Mouse (Mus musculus): ENCODE data around the gene Amfr. TPM values are rescaled to one million over a fixed set of nuclear protein-coding genes. Genes with fewer than 3 reads are reported as not detected.

Amfr gene
- polyA plus RNA-seq, 1 experiment from 2014 or later = 63.1 TPM

DNA sequence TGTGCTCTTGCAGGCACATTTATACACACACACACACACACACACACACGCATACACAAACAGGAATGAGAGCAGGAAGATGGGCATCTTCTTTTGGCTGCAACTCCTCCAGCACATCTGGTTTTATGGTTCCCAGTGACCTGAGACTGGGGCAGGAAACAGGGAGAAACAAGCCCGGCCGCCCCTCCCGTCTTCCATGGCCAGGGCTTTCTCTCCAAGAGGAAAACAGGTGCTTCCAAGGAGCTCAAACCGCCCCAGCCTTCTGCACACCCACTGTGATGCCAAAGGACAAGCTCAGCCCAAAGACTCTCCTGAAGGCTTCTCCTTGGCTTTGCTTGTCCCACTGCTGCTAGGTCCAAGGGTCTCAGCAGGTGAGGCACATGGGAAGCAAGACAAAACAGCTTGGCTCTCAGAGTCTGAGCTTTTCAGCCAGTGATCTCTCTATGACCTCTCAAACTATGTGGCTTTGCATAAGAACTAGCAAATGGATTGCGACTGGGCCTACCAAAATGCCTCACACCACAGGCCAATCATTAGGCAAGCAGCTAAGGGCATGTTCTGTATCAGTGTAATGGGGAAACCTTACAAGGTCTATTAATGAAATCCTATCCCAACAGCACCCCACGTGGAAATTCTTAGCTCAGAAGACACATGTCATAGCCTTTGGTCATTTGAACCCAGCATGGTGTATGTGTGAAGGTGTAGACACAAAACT is 42.9 kb downstream of the Amfr start:
- H3K27me3 ChIP-seq (ENCODE audit: control insufficient read depth, insufficient read depth, low read length) = no peaks in the 10 kb centered on the region
- H3K4me1 ChIP-seq (ENCODE audit: control insufficient read depth in 2 of 2, insufficient read depth in 2 of 2, low read length in 2 of 2) = no peaks in the 10 kb centered on the region
- WGBS = 73% methylated on average over 7 of the region's 7 CpGs
- no peak overlapping the region for H3K27ac ChIP-seq (replicated peaks in 1 of 2; ENCODE audit: control insufficient read depth in 1 of 2, insufficient read depth in 1 of 2, low read depth in 2 of 2, low read length in 2 of 2)
- H3K4me3 ChIP-seq (ENCODE audit: control insufficient read depth in 1 of 2, insufficient read depth in 1 of 2, low read depth in 1 of 2, low read length in 2 of 2) = no peak overlapping the region
- no peak overlapping the region for H3K9ac ChIP-seq (ENCODE audit: low read length)
- ATAC-seq (ENCODE audit: insufficient number of reproducible peaks, insufficient read depth, low FRiP score, low read depth) = no peak
- H3K4me2 ChIP-seq (ENCODE audit: low read length) = no peak overlapping the region
- H3K36me3 ChIP-seq (ENCODE audit: control insufficient read depth, insufficient read depth, low read length) = peaks cover 47% of the 10 kb centered on the region
- no peaks in the 10 kb centered on the region for H3K9me3 ChIP-seq (ENCODE audit: control insufficient read depth, low read length)

DNA sequence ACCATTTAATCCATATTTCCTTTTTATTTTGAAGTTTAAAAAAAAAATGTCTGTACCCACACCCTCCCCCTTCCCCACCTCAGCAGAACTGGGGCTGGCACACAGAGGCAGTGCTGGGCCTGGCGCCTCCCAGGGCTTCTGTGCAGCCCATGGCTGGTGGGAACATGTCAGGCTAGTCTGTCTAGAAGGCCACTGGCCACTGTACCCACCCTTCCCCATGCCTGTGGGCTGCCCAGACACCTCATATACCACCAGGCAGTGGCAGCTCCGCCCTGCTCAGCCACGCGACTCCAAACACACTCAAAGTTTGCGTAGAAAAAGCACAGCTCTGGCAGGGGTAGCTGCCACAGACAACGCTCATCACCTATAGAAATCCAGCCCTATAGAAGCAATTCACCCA is 44.3 kb downstream of the Amfr start:
- H3K27ac ChIP-seq (replicated peaks in 1 of 2; ENCODE audit: control insufficient read depth in 1 of 2, insufficient read depth in 1 of 2, low read depth in 2 of 2, low read length in 2 of 2) = no peak overlapping the region
- peaks cover 32% of the 10 kb centered on the region for H3K36me3 ChIP-seq (ENCODE audit: control insufficient read depth, insufficient read depth, low read length)
- no peaks in the 10 kb centered on the region for H3K9me3 ChIP-seq (ENCODE audit: control insufficient read depth, low read length)
- no peak overlapping the region for H3K4me3 ChIP-seq (ENCODE audit: control insufficient read depth in 1 of 2, insufficient read depth in 1 of 2, low read depth in 1 of 2, low read length in 2 of 2)
- H3K4me2 ChIP-seq (ENCODE audit: low read length) = no peak overlapping the region
- no peak for ATAC-seq (ENCODE audit: insufficient number of reproducible peaks, insufficient read depth, low FRiP score, low read depth)
- no peak overlapping the region for H3K9ac ChIP-seq (ENCODE audit: low read length)
- H3K27me3 ChIP-seq (ENCODE audit: control insufficient read depth, insufficient read depth, low read length) = no peaks in the 10 kb centered on the region
- 76% methylated on average over 6 of the region's 6 CpGs for WGBS
- H3K4me1 ChIP-seq (ENCODE audit: control insufficient read depth in 2 of 2, insufficient read depth in 2 of 2, low read length in 2 of 2) = no peaks in the 10 kb centered on the region

DNA sequence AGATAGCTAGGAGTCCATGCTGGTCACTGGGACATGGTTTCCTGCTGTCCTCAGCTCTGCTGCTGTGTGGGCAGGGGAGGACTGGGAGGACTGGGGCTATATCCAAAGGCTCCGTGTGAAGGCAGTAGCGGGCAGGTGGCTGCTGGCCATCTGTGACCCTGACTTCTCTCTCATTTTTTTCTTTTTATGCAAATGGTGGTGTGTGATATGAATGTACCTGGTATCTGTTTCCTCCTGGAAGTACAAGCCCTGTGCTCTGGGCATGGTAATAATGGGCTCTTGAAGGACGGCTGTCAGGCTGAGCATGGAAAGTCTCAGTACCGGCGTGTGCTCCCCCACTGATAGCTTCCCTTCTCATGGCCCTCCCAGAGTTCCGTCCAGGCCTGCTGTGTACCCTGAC is 51.7 kb downstream of the Amfr start:
- WGBS = 54% methylated on average over 6 of the region's 6 CpGs
- Histone ChIP-seq H3K4me3 (ENCODE audit: control insufficient read depth in 1 of 2, insufficient read depth in 1 of 2, low read depth in 1 of 2, low read length in 2 of 2) (no peak overlapping the region), H3K4me2 (ENCODE audit: low read length) (no peak overlapping the region), H3K9ac (ENCODE audit: low read length) (no peak overlapping the region), H3K4me1 (ENCODE audit: control insufficient read depth in 2 of 2, insufficient read depth in 2 of 2, low read length in 2 of 2) (no peaks in the 10 kb centered on the region), H3K27me3 (ENCODE audit: control insufficient read depth, insufficient read depth, low read length) (no peaks in the 10 kb centered on the region), H3K9me3 (ENCODE audit: control insufficient read depth, low read length) (no peaks in the 10 kb centered on the region), H3K27ac (replicated peaks in 1 of 2; ENCODE audit: control insufficient read depth in 1 of 2, insufficient read depth in 1 of 2, low read depth in 2 of 2, low read length in 2 of 2) (no peak overlapping the region), H3K36me3 (ENCODE audit: control insufficient read depth, insufficient read depth, low read length) (peaks cover 7% of the 10 kb centered on the region; the same call in 1 of the 2 replicates)
- ATAC-seq (ENCODE audit: insufficient number of reproducible peaks, insufficient read depth, low FRiP score, low read depth) = no peak

DNA sequence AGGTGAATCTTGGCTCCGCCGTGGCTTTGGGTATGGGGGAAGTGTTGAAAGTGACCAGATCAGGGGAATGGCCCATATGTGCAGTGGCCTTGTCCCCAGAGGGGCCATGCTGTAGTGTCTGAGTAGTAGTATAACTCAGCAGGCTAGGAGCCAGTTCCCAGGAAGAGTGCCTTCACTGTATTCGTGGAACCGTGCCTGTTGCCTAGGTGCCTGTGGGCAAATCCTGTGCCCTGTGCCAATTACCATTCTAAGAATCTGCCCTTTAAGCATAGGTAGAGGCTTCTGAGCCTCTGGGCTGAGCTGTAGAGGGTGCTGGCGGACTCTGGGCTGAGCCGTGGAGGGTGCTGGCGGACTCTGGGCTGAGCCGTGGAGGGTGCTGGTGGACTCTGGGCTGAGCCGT is 54.2 kb downstream of the Amfr start:
- ATAC-seq (ENCODE audit: insufficient number of reproducible peaks, insufficient read depth, low FRiP score, low read depth) = no peak
- H3K4me2 ChIP-seq (ENCODE audit: low read length) = no peak overlapping the region
- no peaks in the 10 kb centered on the region for H3K27me3 ChIP-seq (ENCODE audit: control insufficient read depth, insufficient read depth, low read length)
- H3K9ac ChIP-seq (ENCODE audit: low read length) = no peak overlapping the region
- peaks cover 16% of the 10 kb centered on the region; the same call in 1 of the 2 replicates for H3K36me3 ChIP-seq (ENCODE audit: control insufficient read depth, insufficient read depth, low read length)
- H3K9me3 ChIP-seq (ENCODE audit: control insufficient read depth, low read length) = no peaks in the 10 kb centered on the region
- no peaks in the 10 kb centered on the region for H3K4me1 ChIP-seq (ENCODE audit: control insufficient read depth in 2 of 2, insufficient read depth in 2 of 2, low read length in 2 of 2)
- H3K27ac ChIP-seq (replicated peaks in 1 of 2; ENCODE audit: control insufficient read depth in 1 of 2, insufficient read depth in 1 of 2, low read depth in 2 of 2, low read length in 2 of 2) = no peak overlapping the region
- no peak overlapping the region for H3K4me3 ChIP-seq (ENCODE audit: control insufficient read depth in 1 of 2, insufficient read depth in 1 of 2, low read depth in 1 of 2, low read length in 2 of 2)
- WGBS = 83% methylated on average over 9 of the region's 9 CpGs

DNA sequence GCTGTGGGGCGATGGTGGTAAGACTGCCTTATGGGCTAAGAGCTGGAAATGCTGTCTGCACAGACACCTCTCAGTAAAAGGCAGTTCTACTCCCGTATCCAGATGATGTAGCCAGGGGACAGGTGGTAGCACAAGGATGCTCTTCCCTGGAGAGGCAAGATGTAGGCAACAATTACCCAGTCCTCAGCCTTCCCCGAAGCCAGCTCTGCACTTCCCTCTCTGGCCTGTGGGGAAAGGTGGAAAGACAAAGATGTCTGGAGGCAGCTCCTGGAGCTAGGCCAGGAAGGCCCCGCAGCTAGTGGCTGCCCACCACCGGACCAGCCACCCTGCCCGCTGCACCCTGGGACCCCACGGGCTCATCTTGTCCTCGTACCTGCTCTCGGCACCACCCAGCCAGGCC is 60.1 kb downstream of the Amfr start:
- Histone ChIP-seq H3K27me3 (ENCODE audit: control insufficient read depth, insufficient read depth, low read length) (no peaks in the 10 kb centered on the region), H3K9me3 (ENCODE audit: control insufficient read depth, low read length) (no peaks in the 10 kb centered on the region), H3K36me3 (ENCODE audit: control insufficient read depth, insufficient read depth, low read length) (peaks cover 18% of the 10 kb centered on the region; the same call in 1 of the 2 replicates), H3K27ac (replicated peaks in 1 of 2; ENCODE audit: control insufficient read depth in 1 of 2, insufficient read depth in 1 of 2, low read depth in 2 of 2, low read length in 2 of 2) (no peak overlapping the region), H3K4me3 (ENCODE audit: control insufficient read depth in 1 of 2, insufficient read depth in 1 of 2, low read depth in 1 of 2, low read length in 2 of 2) (no peak overlapping the region), H3K4me1 (ENCODE audit: control insufficient read depth in 2 of 2, insufficient read depth in 2 of 2, low read length in 2 of 2) (no peaks in the 10 kb centered on the region), H3K4me2 (ENCODE audit: low read length) (no peak overlapping the region), H3K9ac (ENCODE audit: low read length) (no peak overlapping the region)
- no peak for ATAC-seq (ENCODE audit: insufficient number of reproducible peaks, insufficient read depth, low FRiP score, low read depth)
- 84% methylated on average over 9 of the region's 9 CpGs for WGBS

DNA sequence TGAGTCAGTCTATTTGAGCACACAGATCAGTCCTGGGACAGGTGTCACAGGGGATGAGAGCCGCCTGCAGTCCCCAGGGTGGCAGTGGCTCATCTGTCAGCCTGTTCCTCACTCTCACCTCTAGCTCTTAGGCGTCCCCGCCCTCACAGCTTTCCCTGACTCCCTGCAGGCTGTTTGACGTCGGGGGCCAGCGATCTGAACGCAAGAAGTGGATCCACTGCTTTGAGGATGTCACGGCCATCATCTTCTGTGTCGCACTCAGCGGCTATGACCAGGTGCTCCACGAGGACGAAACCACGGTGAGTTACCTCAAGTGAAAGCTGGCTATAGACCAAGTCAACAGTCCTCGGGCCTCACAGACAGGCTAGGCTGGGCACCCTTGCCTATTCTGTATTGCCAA is 62.5 kb downstream of the Amfr start:
- no peaks in the 10 kb centered on the region for H3K27me3 ChIP-seq (ENCODE audit: control insufficient read depth, insufficient read depth, low read length)
- ATAC-seq (ENCODE audit: insufficient number of reproducible peaks, insufficient read depth, low FRiP score, low read depth) = no peak
- H3K9me3 ChIP-seq (ENCODE audit: control insufficient read depth, low read length) = no peaks in the 10 kb centered on the region
- H3K36me3 ChIP-seq (ENCODE audit: control insufficient read depth, insufficient read depth, low read length) = peaks cover 6% of the 10 kb centered on the region; the same call in 1 of the 2 replicates
- H3K27ac ChIP-seq (replicated peaks in 1 of 2; ENCODE audit: control insufficient read depth in 1 of 2, insufficient read depth in 1 of 2, low read depth in 2 of 2, low read length in 2 of 2) = no peak overlapping the region
- no peak overlapping the region for H3K4me2 ChIP-seq (ENCODE audit: low read length)
- WGBS = 67% methylated on average over 14 of the region's 14 CpGs
- H3K4me1 ChIP-seq (ENCODE audit: control insufficient read depth in 2 of 2, insufficient read depth in 2 of 2, low read length in 2 of 2) = peaks cover 5% of the 10 kb centered on the region in 2 experiments; a peak in 3 of 4 replicates
- H3K4me3 ChIP-seq (ENCODE audit: control insufficient read depth in 1 of 2, insufficient read depth in 1 of 2, low read depth in 1 of 2, low read length in 2 of 2) = no peak overlapping the region
- no peak overlapping the region for H3K9ac ChIP-seq (ENCODE audit: low read length)

DNA sequence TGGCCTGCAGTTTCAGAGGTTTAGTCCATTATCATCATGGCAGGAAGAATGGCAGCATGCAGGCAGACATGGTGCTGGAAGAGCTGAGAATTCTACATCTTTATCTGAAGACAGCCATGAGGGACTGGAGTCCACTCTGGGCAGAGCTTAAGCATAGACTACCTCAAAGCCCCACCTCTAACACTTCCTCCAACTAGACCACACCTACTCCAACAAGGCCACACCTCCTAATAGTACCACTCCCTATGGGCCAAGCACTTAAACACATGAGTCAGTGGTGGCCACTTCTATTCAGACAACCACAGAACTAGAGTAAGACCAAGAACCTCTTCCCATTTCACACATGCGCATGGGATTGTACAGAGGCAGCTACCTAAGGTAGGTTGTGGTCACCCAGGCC is 66.2 kb downstream of the Amfr start:
- Histone ChIP-seq H3K27ac (replicated peaks in 1 of 2; ENCODE audit: control insufficient read depth in 1 of 2, insufficient read depth in 1 of 2, low read depth in 2 of 2, low read length in 2 of 2) (no peak overlapping the region), H3K4me2 (ENCODE audit: low read length) (no peak overlapping the region), H3K9me3 (ENCODE audit: control insufficient read depth, low read length) (no peaks in the 10 kb centered on the region), H3K4me1 (ENCODE audit: control insufficient read depth in 2 of 2, insufficient read depth in 2 of 2, low read length in 2 of 2) (peaks cover 6 to 8% of the 10 kb centered on the region in 2 experiments), H3K9ac (ENCODE audit: low read length) (no peak overlapping the region), H3K36me3 (ENCODE audit: control insufficient read depth, insufficient read depth, low read length) (0 out of 2 replicates have a peak, but pooled peaks cover 2% of the 10 kb centered on the region), H3K27me3 (ENCODE audit: control insufficient read depth, insufficient read depth, low read length) (no peaks in the 10 kb centered on the region), H3K4me3 (ENCODE audit: control insufficient read depth in 1 of 2, insufficient read depth in 1 of 2, low read depth in 1 of 2, low read length in 2 of 2) (no peak overlapping the region)
- ATAC-seq (ENCODE audit: insufficient number of reproducible peaks, insufficient read depth, low FRiP score, low read depth) = no peak
- 88% methylated on average over 1 of the region's 1 CpGs for WGBS

DNA sequence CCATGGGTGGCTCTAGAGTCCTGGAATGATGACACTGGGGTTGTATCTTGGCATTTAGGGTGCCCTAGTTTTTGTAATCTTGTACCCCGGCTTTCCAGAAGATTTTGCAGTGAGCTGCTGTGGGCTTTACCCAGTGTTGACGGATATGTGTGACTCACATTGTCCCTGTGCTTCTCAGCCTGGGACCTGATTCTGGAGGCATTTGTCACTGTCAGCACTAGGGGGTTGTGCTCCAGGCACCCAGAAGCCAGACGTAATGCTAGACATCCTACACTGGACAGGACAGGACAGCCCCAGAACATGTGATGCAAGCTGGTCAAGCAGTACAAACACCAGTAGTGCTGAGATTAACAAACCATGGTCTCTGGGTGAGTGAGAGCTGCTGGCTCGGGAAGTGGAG is 66.9 kb downstream of the Amfr start:
- H3K4me1 ChIP-seq (ENCODE audit: control insufficient read depth in 2 of 2, insufficient read depth in 2 of 2, low read length in 2 of 2) = peaks cover 12 to 13% of the 10 kb centered on the region in 2 experiments
- no peaks in the 10 kb centered on the region for H3K27me3 ChIP-seq (ENCODE audit: control insufficient read depth, insufficient read depth, low read length)
- H3K27ac ChIP-seq (replicated peaks in 1 of 2; ENCODE audit: control insufficient read depth in 1 of 2, insufficient read depth in 1 of 2, low read depth in 2 of 2, low read length in 2 of 2) = no peak overlapping the region
- no peak overlapping the region for H3K4me2 ChIP-seq (ENCODE audit: low read length)
- no peak for ATAC-seq (ENCODE audit: insufficient number of reproducible peaks, insufficient read depth, low FRiP score, low read depth)
- H3K4me3 ChIP-seq (ENCODE audit: control insufficient read depth in 1 of 2, insufficient read depth in 1 of 2, low read depth in 1 of 2, low read length in 2 of 2) = no peak overlapping the region
- H3K9ac ChIP-seq (ENCODE audit: low read length) = no peak overlapping the region
- 36% methylated on average over 4 of the region's 4 CpGs for WGBS
- H3K9me3 ChIP-seq (ENCODE audit: control insufficient read depth, low read length) = no peaks in the 10 kb centered on the region
- H3K36me3 ChIP-seq (ENCODE audit: control insufficient read depth, insufficient read depth, low read length) = 0 out of 2 replicates have a peak, but pooled peaks cover 1% of the 10 kb centered on the region

All from heart, embryonic 14.5 days (tissue).